Mouse (Mus musculus): Measurements from ENCODE around the gene Cdh7. TPM values are rescaled to one million over a fixed set of nuclear protein-coding genes. Genes with fewer than 3 reads are reported as not detected.

Gene Cdh7
- polyA plus RNA-seq (2015; fragmentation: Nextera tagmentation; extraction: Ambion mirVana): 0.08 and 0.09 TPM in 2 replicates

GRCm38 (mm10) chr1:109982064-109982808 is at the start of gene Cdh7:
Cdh7 (plus strand) TSS chr1:109982431.
- DNase-seq (ENCODE audit: low spot score): peak; percentile 6
- Histone ChIP-seq H3K9ac (ENCODE audit: low read depth, low read length) (no peak within 1 kb of the TSS), H3K4me3 (replicated peaks; ENCODE audit: low read depth, low read length) (peak within 1 kb of the TSS; percentile 36), H3K4me2 (ENCODE audit: low read length) (peak within 1 kb of the TSS; percentile 73), H3K9me3 (replicated peaks; ENCODE audit: low read length) (no peaks in the 10 kb centered on the region), H3K36me3 (ENCODE audit: insufficient read depth, low read length) (no peaks in the 10 kb centered on the region), H3K27me3 (ENCODE audit: insufficient read depth, low read length) (no peaks in the 10 kb centered on the region), H3K4me1 (replicated peaks; ENCODE audit: insufficient read depth, low read length) (no peaks in the 10 kb centered on the region), H3K27ac (no peak within 1 kb of the TSS)
- TF ChIP-seq CTCF (IDR thresholded peaks at IDR 0.05; ENCODE audit: low read depth): no peak
- WGBS: 0% methylated on average over 34 of the region's 35 CpGs
- peak; percentile 46; the same call in 1 of the 2 replicates for ATAC-seq (replicated peaks; ENCODE audit: low FRiP score, low read depth)

DNA sequence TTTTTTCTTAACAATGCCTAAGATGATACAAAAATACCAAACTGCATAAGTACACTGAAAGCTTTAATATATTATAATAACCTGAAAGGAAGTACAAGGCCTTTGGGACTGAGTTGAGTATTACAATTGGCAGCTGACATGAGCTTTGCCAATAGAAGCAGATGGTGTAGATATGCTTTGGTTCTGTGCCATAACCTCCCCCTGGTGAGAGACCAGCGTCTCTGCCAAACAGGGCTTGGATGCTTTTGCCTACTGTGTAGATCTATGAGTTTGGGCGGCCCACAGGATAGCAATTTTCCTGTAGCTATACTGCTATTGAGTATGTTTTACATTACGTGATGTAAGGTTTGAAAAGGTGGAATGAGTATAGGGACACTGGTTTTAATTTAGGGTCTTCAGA is 49.6 kb upstream of the Cdh7 start:
- no peaks in the 10 kb centered on the region for H3K4me1 ChIP-seq (replicated peaks; ENCODE audit: insufficient read depth, low read length)
- no peaks in the 10 kb centered on the region for H3K27me3 ChIP-seq (ENCODE audit: insufficient read depth, low read length)
- H3K9ac ChIP-seq (ENCODE audit: low read depth, low read length): no peak overlapping the region
- no peak overlapping the region for H3K4me2 ChIP-seq (ENCODE audit: low read length)
- no peaks in the 10 kb centered on the region for H3K9me3 ChIP-seq (replicated peaks; ENCODE audit: low read length)
- DNase-seq (ENCODE audit: low spot score): no peak
- H3K36me3 ChIP-seq (ENCODE audit: insufficient read depth, low read length): no peaks in the 10 kb centered on the region
- no peak overlapping the region for H3K4me3 ChIP-seq (replicated peaks; ENCODE audit: low read depth, low read length)
- no peak for ATAC-seq (replicated peaks; ENCODE audit: low FRiP score, low read depth)
- H3K27ac ChIP-seq: no peak overlapping the region
- WGBS: 81% methylated on average over 3 of the region's 3 CpGs
- no peak for TF ChIP-seq CTCF (IDR thresholded peaks at IDR 0.05; ENCODE audit: low read depth)

GRCm38 (mm10) chr1:109948571-109948970 is 33.7 kb upstream of the Cdh7 start:
- ATAC-seq (replicated peaks; ENCODE audit: low FRiP score, low read depth) (no peak), DNase-seq (ENCODE audit: low spot score) (no peak)
- WGBS: 77% methylated on average over 2 of the region's 2 CpGs
- Histone ChIP-seq H3K4me1 (replicated peaks; ENCODE audit: insufficient read depth, low read length) (no peaks in the 10 kb centered on the region), H3K4me2 (ENCODE audit: low read length) (no peak overlapping the region), H3K36me3 (ENCODE audit: insufficient read depth, low read length) (no peaks in the 10 kb centered on the region), H3K27ac (no peak overlapping the region), H3K4me3 (replicated peaks; ENCODE audit: low read depth, low read length) (no peak overlapping the region), H3K9me3 (replicated peaks; ENCODE audit: low read length) (no peaks in the 10 kb centered on the region), H3K9ac (ENCODE audit: low read depth, low read length) (no peak overlapping the region), H3K27me3 (ENCODE audit: insufficient read depth, low read length) (no peaks in the 10 kb centered on the region)
- no peak for TF ChIP-seq CTCF (IDR thresholded peaks at IDR 0.05; ENCODE audit: low read depth)

- Histone ChIP-seq H3K4me3 (replicated peaks; ENCODE audit: low read depth, low read length) (no peak overlapping the region), H3K27ac (no peak overlapping the region), H3K4me1 (replicated peaks; ENCODE audit: insufficient read depth, low read length) (no peaks in the 10 kb centered on the region), H3K36me3 (ENCODE audit: insufficient read depth, low read length) (no peaks in the 10 kb centered on the region), H3K9ac (ENCODE audit: low read depth, low read length) (no peak overlapping the region), H3K4me2 (ENCODE audit: low read length) (no peak overlapping the region), H3K9me3 (replicated peaks; ENCODE audit: low read length) (no peaks in the 10 kb centered on the region), H3K27me3 (ENCODE audit: insufficient read depth, low read length) (no peaks in the 10 kb centered on the region)
- no peak for ATAC-seq (replicated peaks; ENCODE audit: low FRiP score, low read depth)
- WGBS: 74% methylated on average over 5 of the region's 5 CpGs
- no peak for TF ChIP-seq CTCF (IDR thresholded peaks at IDR 0.05; ENCODE audit: low read depth)
- DNase-seq (ENCODE audit: low spot score): no peak
Measured at GRCm38 (mm10) chr1:109971721-109972425, 10.4 kb upstream of the Cdh7 start.

GRCm38 (mm10) chr1:109972426-109973015 is 9.7 kb upstream of the Cdh7 start:
- no peak for DNase-seq (ENCODE audit: low spot score)
- no peak overlapping the region for H3K4me3 ChIP-seq (replicated peaks; ENCODE audit: low read depth, low read length)
- H3K4me1 ChIP-seq (replicated peaks; ENCODE audit: insufficient read depth, low read length): no peaks in the 10 kb centered on the region
- no peak overlapping the region for H3K27ac ChIP-seq
- TF ChIP-seq CTCF (IDR thresholded peaks at IDR 0.05; ENCODE audit: low read depth): no peak
- H3K36me3 ChIP-seq (ENCODE audit: insufficient read depth, low read length): no peaks in the 10 kb centered on the region
- H3K27me3 ChIP-seq (ENCODE audit: insufficient read depth, low read length): no peaks in the 10 kb centered on the region
- no peak overlapping the region for H3K4me2 ChIP-seq (ENCODE audit: low read length)
- WGBS: 67% methylated on average over 4 of the region's 4 CpGs
- no peaks in the 10 kb centered on the region for H3K9me3 ChIP-seq (replicated peaks; ENCODE audit: low read length)
- H3K9ac ChIP-seq (ENCODE audit: low read depth, low read length): no peak overlapping the region
- no peak for ATAC-seq (replicated peaks; ENCODE audit: low FRiP score, low read depth)

DNA sequence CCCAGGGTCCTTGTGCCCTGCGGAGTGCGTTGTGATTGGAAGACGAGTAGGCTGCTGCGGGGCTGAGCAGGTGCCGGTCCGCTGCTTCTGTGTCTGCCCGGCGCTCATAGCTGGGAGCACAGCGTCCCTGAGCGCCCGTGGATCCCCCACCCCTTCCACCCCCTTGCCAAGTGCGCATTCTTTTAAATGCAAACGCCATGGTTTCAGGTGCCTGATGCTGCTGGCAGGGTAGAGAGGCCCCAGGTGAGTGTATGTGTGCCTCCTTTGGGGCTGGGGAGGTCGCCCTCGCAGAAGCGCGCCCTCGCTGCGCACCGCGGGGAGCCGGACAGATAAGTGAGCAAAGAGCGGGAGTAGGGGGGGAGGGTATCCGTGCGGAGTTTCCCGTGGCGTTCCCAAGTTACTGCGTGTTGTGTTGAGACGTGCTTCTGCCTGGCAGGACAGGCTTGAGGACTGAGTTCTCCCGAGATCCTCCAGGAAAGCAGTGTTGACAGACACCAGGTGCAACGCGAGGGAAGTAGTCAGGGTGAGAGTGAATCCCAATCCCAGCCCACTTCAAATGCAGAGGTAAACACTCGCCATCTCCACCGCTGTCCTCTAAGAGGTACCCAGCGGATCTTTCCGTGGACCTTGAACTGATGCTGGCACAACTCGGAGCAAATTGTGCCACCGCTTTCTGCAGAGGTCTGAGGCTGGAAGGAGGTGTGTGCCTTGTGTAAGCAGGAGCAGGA is 742 bp downstream of the Cdh7 start:
- Histone ChIP-seq H3K27me3 (ENCODE audit: insufficient read depth, low read length) (no peaks in the 10 kb centered on the region), H3K9ac (ENCODE audit: low read depth, low read length) (no peak overlapping the region), H3K4me2 (ENCODE audit: low read length) (peak overlapping the region; percentile 73), H3K4me3 (replicated peaks; ENCODE audit: low read depth, low read length) (peak overlapping the region; percentile 36), H3K9me3 (replicated peaks; ENCODE audit: low read length) (no peaks in the 10 kb centered on the region), H3K4me1 (replicated peaks; ENCODE audit: insufficient read depth, low read length) (no peaks in the 10 kb centered on the region), H3K36me3 (ENCODE audit: insufficient read depth, low read length) (no peaks in the 10 kb centered on the region), H3K27ac (no peak overlapping the region)
- no peak for TF ChIP-seq CTCF (IDR thresholded peaks at IDR 0.05; ENCODE audit: low read depth)
- ATAC-seq (replicated peaks; ENCODE audit: low FRiP score, low read depth) (peak; percentile 49; the same call in 1 of the 2 replicates), DNase-seq (ENCODE audit: low spot score) (no peak)
- 2% methylated on average over 38 of the region's 38 CpGs for whole genome bisulfite sequencing
